Mouse (Mus musculus) neural tube, embryonic 12.5 days (tissue): ENCODE measurements around the gene Cenpt. TPM values are rescaled to one million over a fixed set of nuclear protein-coding genes. Genes with fewer than 3 reads are reported as not detected.
A peak's percentile ranks its signal among the peaks of the same experiment; 100 is the strongest.
"Not testable (repeated sequence)": the region's sequence is repeated elsewhere in the genome, so short reads cannot be mapped to it uniquely, and the experiment has no call there.

Experiments used
- ATAC-seq: fragments of 200-750 bp; cut with Nextera tagmentation; 2 replicates; pipeline ENCODE4 v1.8.0; 2017; ENCODE audit warnings: low read depth, mild to moderate bottlenecking, moderate TSS enrichment, moderate library complexity; ENCODE audit not compliant: low FRiP score
- H3K27ac ChIP-seq: fragments of 300-500 bp; sonication (generic); 2 replicates; pipeline ENCODE4 v1.5.1; 2016
- H3K27me3 ChIP-seq: fragments of 300-500 bp; sonication (generic); replicated peaks from 2 replicates; pipeline ENCODE4 v1.6.1; 2016; ENCODE audit warnings: mild to moderate bottlenecking
- H3K36me3 ChIP-seq: fragments of 300-500 bp; sonication (generic); 2 replicates; pipeline ENCODE4 v1.6.1; 2016; ENCODE audit warnings: mild to moderate bottlenecking
- H3K4me1 ChIP-seq: fragments of 300-500 bp; sonication (generic); 2 replicates; pipeline ENCODE4 v1.6.1; 2016
- H3K4me2 ChIP-seq: fragments of 300-500 bp; sonication (generic); replicated peaks from 2 replicates; pipeline ENCODE4 v1.6.1; 2016; ENCODE audit warnings: mild to moderate bottlenecking
- H3K4me3 ChIP-seq: fragments of 300-500 bp; sonication (generic); 2 replicates; pipeline ENCODE4 v1.5.1; 2016
- H3K9ac ChIP-seq: fragments of 300-500 bp; sonication (generic); 2 replicates; pipeline ENCODE4 v1.6.1; 2016; ENCODE audit warnings: mild to moderate bottlenecking
- H3K9me3 ChIP-seq: fragments of 300-500 bp; sonication (generic); 2 replicates; pipeline ENCODE4 v1.6.1; 2016; ENCODE audit warnings: mild to moderate bottlenecking
- WGBS: fragments of 180-500 bp; shearing (Covaris S2); methylation state at CpG from one replicate; pipeline ENCODE4 v1.1.7; 2016; 5-methylcytosine and 5-hydroxymethylcytosine counted together
- polyA plus RNA-seq: library from polyadenylated mRNA; unstranded; fragments of >200 nt; fragmentation: Nextera tagmentation; extraction: Ambion mirVana; gene quantifications from 2 replicates; pipeline ENCODE4 v1.2.1, GENCODE M21; 2016

Gene Cenpt
- polyA plus RNA-seq, 1 experiment from 2014 or later: 61.8 TPM

DNA sequence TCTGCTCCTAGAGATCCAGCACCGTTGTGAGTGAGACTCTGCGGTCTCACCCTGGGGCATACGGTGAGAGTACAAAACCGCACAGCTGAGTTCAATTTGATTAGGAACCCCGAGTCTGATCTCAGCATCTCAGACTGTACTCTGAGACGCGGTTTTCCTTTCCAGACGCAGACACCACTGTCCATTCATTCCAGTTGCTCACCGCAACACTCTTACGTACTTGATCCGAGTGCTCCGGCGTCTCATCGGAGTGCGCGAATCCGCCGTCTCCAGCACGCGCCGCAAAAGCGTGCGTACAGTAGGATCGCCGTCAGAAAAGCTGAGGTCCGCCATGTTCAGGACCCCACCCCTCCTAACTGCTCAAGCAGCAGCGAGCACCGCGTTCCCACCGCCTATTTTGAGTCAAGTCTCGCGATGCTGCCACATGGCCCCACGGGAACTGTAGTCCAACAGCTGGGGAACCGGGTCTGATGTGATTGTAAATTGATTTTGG is 1.4 kb downstream of the Cenpt start:
- peaks cover 26% of the 10 kb centered on the region for H3K36me3 ChIP-seq
- peak overlapping the region; percentile 72 for H3K9ac ChIP-seq
- H3K4me2 ChIP-seq: peak overlapping the region; percentile 79
- peaks cover 20% of the 10 kb centered on the region for H3K4me1 ChIP-seq
- WGBS: under 1% methylated on average over 34 of the region's 34 CpGs
- H3K27me3 ChIP-seq: no peaks in the 10 kb centered on the region
- H3K27ac ChIP-seq: no peak overlapping the region
- H3K4me3 ChIP-seq: peak overlapping the region; percentile 65
- ATAC-seq: peak; percentile 49
- H3K9me3 ChIP-seq: no peaks in the 10 kb centered on the region

DNA sequence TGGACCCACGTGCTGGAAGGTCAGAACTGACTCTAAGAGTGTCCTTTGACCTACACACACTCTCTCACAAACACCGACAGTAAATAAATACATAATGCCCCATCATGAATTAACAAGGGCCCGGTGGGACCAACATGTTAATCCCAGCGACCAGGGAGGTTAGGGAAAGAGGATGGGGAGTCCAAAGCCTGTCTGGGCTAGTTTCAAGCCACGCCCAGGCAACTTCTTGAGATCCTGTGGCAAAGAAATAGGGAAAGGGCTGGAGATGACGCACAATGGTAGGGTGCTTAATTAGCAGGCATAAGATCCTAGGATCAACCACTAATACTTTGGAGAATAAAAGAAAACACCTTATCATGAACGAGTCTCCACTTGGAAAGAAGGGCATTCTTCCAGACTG is 2.5 kb downstream of the Cenpt start:
- Histone ChIP-seq H3K27ac (no peak overlapping the region), H3K9me3 (no peaks in the 10 kb centered on the region), H3K27me3 (no peaks in the 10 kb centered on the region), H3K36me3 (peaks cover 37% of the 10 kb centered on the region), H3K4me1 (peaks cover 9% of the 10 kb centered on the region), H3K9ac (no peak overlapping the region), H3K4me3 (0 out of 2 replicates have a peak overlapping the region, but pooled peaks have one; percentile 10), H3K4me2 (peak overlapping the region; percentile 47)
- no peak for ATAC-seq
- 80% methylated on average over 7 of the region's 7 CpGs for WGBS

DNA sequence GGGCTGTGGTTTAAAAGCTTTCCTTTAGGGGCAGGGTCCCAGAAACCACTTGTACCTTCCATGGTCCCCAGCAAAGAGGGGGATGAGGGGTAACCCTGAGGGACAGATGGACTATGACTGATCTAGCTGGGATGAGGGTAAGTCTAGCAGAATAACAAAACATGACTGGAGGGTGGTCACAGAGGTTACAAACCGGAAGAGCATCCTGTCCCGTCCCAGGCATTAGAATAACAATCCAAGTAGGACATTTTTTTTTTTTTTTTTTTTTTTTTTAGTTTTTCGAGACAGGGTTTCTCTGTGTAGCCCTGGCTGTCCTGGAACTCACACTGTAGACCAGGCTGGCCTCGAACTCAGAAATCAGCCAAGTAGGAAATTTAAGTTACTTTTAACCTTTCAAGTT is 3.1 kb downstream of the Cenpt start:
- H3K4me2 ChIP-seq: peak overlapping the region; percentile 47; the same call in 1 of the 2 replicates

DNA sequence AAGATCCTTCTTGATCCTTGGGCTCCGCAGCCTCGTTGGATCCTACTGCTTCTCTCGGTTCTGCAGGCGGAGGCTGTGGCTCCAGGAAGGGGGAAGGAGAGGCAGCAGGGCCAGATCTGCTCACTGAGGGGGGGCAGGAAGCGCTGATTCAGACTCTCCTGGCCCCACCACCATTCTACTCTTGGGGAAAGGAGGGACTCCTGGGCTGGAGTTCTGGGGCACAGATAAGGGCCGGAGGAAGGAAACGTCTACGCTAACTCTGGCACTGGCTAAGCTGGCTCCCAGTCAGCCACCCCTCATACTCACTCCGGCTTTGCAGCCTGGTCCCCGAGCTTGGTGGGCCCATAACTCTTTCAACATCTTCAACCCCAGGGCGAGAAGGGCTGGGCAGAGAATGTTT is 6.4 kb downstream of the Cenpt start:
- Histone ChIP-seq H3K4me1 (peaks cover 7% of the 10 kb centered on the region), H3K27me3 (no peaks in the 10 kb centered on the region), H3K36me3 (peaks cover 60% of the 10 kb centered on the region), H3K27ac (no peak overlapping the region), H3K9me3 (no peaks in the 10 kb centered on the region), H3K9ac (0 out of 2 replicates have a peak overlapping the region, but pooled peaks have one; percentile 6), H3K4me2 (no peak overlapping the region), H3K4me3 (no peak overlapping the region)
- 93% methylated on average over 11 of the region's 11 CpGs for WGBS
- ATAC-seq: no peak

More for the DNA sequence above, 3.1 kb downstream of the Cenpt start:
- Histone ChIP-seq H3K4me1 (peaks cover 7% of the 10 kb centered on the region), H3K27ac (no peak overlapping the region), H3K36me3 (peaks cover 43% of the 10 kb centered on the region), H3K4me3 (no peak overlapping the region), H3K9me3 (no peaks in the 10 kb centered on the region), H3K27me3 (no peaks in the 10 kb centered on the region), H3K9ac (no peak overlapping the region)
- WGBS: 84% methylated on average over 4 of the region's 4 CpGs
- no peak for ATAC-seq

DNA sequence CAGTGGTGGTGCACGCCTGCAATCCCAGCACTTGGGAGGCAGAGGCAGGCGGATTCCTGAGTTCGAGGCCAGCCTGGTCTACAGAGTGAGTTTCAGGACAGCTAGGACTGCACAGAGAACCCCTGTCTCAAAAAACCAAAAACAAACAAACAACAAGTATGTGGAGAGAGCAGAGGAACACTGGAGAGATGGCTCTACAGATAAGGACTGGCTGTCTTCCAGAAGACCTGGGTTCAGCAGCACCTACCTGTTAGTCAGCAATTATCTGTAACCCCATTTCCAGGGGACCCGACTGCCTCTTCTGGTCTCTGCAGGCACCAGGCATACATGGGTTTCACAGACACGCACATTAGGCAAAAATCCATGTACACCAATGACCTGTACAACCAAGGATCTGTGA is 13.9 kb downstream of the Cenpt start:
- Histone ChIP-seq H3K4me2 (no peak overlapping the region), H3K27me3 (no peaks in the 10 kb centered on the region), H3K27ac (no peak overlapping the region), H3K9me3 (no peaks in the 10 kb centered on the region), H3K4me3 (no peak overlapping the region), H3K36me3 (peaks cover 16% of the 10 kb centered on the region), H3K4me1 (no peaks in the 10 kb centered on the region), H3K9ac (no peak overlapping the region)
- ATAC-seq: no peak
- whole genome bisulfite sequencing: 95% methylated on average over 5 of the region's 5 CpGs

DNA sequence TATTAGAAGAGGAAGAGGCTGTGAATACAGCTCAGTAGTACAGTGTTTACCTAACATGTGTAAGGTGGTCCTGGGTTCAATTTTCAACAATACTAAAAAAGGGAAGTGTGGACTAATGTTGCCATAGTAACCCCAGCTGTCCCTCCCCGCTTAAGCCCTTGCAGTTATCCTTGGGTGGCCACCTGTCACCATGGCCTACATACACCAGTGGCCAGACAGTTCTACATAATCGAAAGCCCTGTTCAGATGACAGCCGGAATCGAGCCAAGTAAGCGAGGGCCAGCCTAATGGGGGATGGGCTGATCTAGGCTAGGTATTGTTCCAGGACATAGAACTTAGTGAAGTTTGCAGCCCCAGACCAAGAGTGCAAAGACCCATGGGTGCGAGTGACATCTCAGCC is 16.1 kb downstream of the Cenpt start:
- Histone ChIP-seq H3K36me3 (peaks cover 8% of the 10 kb centered on the region), H3K27me3 (no peaks in the 10 kb centered on the region), H3K9ac (no peak overlapping the region), H3K4me1 (no peaks in the 10 kb centered on the region), H3K4me3 (no peak overlapping the region), H3K4me2 (no peak overlapping the region), H3K27ac (no peak overlapping the region), H3K9me3 (no peaks in the 10 kb centered on the region)
- 85% methylated on average over 6 of the region's 6 CpGs for WGBS
- ATAC-seq: no peak

DNA sequence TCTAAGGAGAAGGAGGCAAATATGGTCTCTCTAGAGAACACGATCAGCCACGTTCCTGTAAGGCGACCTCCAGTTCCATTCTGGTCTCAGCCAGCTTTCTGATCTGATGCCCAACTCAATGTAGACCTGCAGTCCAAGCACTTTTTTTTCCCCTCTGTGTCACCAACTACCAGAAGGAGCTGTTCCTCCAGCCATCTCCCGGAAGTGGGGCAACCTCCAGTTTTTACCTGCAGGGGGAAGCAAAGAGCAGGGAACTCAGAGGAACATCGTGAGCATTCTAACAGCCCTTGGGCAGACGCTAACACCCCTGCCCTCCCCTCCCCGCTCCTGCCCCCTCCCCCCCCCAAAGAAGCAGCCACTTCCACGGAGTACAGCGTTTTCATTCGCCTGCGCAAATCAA is 17.8 kb downstream of the Cenpt start:
- ATAC-seq: no peak
- Histone ChIP-seq H3K4me2 (no peak overlapping the region), H3K4me1 (no peaks in the 10 kb centered on the region), H3K27ac (no peak overlapping the region), H3K27me3 (no peaks in the 10 kb centered on the region), H3K9ac (no peak overlapping the region), H3K36me3 (no peaks in the 10 kb centered on the region), H3K4me3 (no peak overlapping the region), H3K9me3 (no peaks in the 10 kb centered on the region)
- WGBS: 29% methylated on average over 11 of the region's 11 CpGs

DNA sequence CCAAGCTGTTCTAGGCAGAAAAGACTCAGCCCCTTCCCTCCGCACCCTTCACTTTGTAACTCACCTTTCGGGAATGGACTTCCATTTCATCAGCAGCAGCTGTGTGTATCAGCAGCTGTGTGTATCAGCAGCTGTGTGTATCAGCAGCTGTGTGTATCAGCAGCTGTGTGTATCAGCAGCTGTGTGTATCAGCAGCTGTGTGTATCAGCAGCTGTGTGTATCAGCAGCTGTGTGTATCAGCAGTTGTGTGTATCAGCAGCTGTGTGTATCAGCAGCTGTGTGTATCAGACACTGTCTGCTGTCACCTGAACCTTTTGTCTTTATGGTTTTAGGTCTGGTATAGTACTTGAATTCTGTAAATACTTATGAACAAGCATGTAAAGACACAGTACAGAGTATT is 19.3 kb downstream of the Cenpt start:
- H3K4me1 ChIP-seq, H3K9me3 ChIP-seq, H3K27me3 ChIP-seq, H3K36me3 ChIP-seq, H3K4me2 ChIP-seq, H3K27ac ChIP-seq, ATAC-seq, H3K9ac ChIP-seq, H3K4me3 ChIP-seq: not testable (repeated sequence)
- WGBS: 80% methylated on average over 2 of the region's 2 CpGs

DNA sequence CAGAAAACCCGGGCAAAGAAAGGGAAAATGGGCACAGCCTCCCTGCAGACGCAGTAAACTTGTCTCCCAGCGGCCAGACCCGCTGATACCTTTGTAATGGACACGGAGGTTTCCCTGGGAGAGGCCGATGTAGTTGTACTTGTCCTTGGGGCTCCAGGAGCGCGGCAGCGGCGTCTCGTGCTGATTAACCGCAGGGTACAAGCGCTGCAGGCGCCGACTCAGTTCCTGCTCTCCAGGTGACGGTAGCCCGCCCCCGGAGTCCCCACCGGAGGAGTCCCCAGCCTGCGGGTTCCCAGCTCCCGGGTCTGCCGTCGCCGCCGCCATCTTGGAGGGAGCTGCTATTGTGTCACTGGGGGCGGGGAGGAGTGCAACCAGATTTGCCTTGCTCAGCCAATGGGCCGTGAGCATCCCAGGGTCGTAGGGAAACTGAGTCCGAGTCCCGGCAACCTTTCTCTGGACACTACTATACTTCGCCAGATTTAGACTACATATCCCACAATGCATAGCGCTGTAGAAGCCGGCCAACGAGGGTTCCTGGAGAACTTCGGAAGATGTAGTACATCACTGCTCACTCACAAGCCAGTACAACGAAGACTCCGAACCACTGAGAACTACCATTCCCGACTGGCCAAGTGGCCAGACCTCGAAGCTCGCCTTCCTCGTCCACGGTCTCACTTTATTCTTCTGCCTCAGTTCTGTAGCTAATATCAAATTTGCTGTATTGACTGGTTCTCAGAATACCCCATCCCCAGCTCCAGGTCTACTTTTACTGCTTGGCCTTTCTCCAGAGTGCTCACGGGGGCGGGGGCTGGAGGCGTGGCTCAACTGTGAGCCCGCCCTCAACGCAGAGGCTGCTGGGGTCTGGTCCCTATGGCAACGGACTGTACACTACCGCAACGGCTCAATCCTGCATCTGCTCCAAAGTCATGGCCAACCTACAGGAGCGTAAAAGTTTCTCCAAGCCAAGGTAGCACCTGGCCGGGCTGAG is 25.9 kb downstream of the Cenpt start, which contains the start of the genes Ranbp10 and Tsnaxip1:
Gene Ranbp10, minus strand, starts transcription at position 490 of the 988 bp plus-strand sequence.
Gene Tsnaxip1, plus strand, starts transcription at position 871 of the 988 bp plus-strand sequence.
- peak within 1 kb of the TSS; percentile 78 for H3K9ac ChIP-seq
- 0 out of 2 replicates have a peak within 1 kb of the TSS, but pooled peaks have one; percentile 21 for H3K27ac ChIP-seq
- no peaks in the 10 kb centered on the region for H3K27me3 ChIP-seq
- H3K4me1 ChIP-seq: peaks cover 16% of the 10 kb centered on the region
- under 1% methylated on average over 52 of the region's 52 CpGs for WGBS
- peaks cover 21% of the 10 kb centered on the region for H3K36me3 ChIP-seq
- peak within 1 kb of the TSS; percentile 79 for H3K4me3 ChIP-seq
- H3K9me3 ChIP-seq: no peaks in the 10 kb centered on the region
- H3K4me2 ChIP-seq: peak within 1 kb of the TSS; percentile 96
- ATAC-seq: peak; percentile 99

DNA sequence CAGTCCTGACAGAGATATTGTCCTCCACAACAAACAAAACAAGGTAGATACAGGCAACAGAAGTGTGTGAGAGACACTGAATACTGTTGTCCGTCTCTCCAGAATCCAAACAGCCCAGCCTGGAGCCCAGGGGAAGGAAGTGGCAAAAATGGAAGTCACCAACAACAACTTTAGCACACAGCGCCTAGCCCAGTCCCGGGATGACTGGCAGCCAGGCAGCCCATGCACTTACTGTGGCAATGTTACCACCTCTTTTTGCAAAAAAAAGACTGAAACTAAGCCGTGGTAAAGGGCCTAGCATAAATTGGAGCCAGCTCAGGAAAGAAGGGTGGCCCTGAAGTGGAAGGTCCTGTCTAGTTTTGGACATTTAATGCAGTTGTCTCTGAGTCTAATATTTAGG is 26.7 kb downstream of the Cenpt start:
- Histone ChIP-seq H3K4me3 (peak overlapping the region; percentile 79), H3K27ac (no peak overlapping the region), H3K9me3 (no peaks in the 10 kb centered on the region), H3K9ac (peak overlapping the region; percentile 78), H3K27me3 (no peaks in the 10 kb centered on the region), H3K4me2 (peak overlapping the region; percentile 96), H3K4me1 (peaks cover 16% of the 10 kb centered on the region), H3K36me3 (peaks cover 27% of the 10 kb centered on the region)
- no peak for ATAC-seq
- 9% methylated on average over 4 of the region's 4 CpGs for WGBS

DNA sequence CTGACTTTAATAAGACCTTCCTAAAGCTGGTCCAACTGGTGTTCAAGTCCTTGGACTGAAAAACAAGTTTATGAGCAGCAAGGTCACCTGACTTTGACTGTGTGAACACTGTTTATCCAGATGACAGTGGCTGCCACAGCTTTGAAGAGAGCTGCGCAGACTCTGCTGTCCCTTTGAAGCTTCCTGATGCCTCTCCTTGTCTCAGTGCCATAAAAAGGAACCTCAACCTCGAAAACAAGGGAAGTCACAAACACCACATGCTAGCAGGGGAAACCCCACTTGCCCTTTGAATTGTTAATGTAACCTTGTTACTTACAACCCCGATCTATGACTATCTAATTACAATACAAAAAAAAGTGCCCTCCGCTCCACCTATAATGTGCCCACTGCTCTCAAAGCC is 27.6 kb downstream of the Cenpt start:
- Histone ChIP-seq H3K27me3 (no peaks in the 10 kb centered on the region), H3K9ac (peak overlapping the region; percentile 78), H3K4me2 (peak overlapping the region; percentile 96), H3K36me3 (peaks cover 36% of the 10 kb centered on the region), H3K27ac (no peak overlapping the region), H3K4me3 (peak overlapping the region; percentile 79; the same call in 1 of the 2 replicates), H3K9me3 (no peaks in the 10 kb centered on the region), H3K4me1 (peaks cover 16% of the 10 kb centered on the region)
- ATAC-seq: no peak
- WGBS: 61% methylated on average over 4 of the region's 4 CpGs

DNA sequence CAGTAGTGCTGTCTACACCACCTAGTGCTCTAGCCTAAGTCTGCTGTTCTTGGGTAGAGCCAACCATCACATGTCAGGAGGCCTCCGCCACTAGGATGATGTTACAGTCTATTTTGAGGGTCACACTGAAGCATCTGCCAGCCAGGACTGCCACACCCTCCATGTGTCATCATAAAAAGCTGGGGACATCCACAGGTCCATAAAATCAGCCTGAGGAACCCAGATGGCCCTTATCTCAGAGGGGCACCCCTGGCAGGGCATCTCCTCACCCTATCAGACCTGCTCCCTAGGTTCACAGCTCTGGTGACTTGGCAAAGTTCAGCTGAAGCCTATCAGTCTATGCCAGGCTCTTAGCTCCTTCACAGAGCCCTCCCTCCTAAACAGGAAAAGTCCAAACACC is 32.2 kb downstream of the Cenpt start:
- H3K9me3 ChIP-seq: no peaks in the 10 kb centered on the region
- H3K27me3 ChIP-seq: no peaks in the 10 kb centered on the region
- 96% methylated on average over 1 of the region's 1 CpGs for WGBS
- no peak overlapping the region for H3K4me2 ChIP-seq
- H3K36me3 ChIP-seq: peaks cover 52% of the 10 kb centered on the region
- H3K4me3 ChIP-seq: no peak overlapping the region
- peaks cover 10% of the 10 kb centered on the region for H3K4me1 ChIP-seq
- H3K27ac ChIP-seq: no peak overlapping the region
- H3K9ac ChIP-seq: no peak overlapping the region
- no peak for ATAC-seq
